Mouse (Mus musculus) testis, postnatal 10 days (tissue): ENCODE results near the gene Prame.
A peak's percentile ranks its signal among the peaks of the same experiment; 100 is the strongest.
"Not testable (repeated sequence)": the region's sequence is repeated elsewhere in the genome, so short reads cannot be mapped to it uniquely, and the experiment has no call there.

Experiments
- DNase-seq: peaks from one replicate; pipeline ENCODE4 v3.0.0; 2021; ENCODE audit warnings: low spot score

Prame gene

GRCm38 (mm10) chrX:135627605-135628004 is at the start of gene Prame:
Gene Prame (minus strand): TSS chrX:135627705.
- DNase-seq: no peak

DNA sequence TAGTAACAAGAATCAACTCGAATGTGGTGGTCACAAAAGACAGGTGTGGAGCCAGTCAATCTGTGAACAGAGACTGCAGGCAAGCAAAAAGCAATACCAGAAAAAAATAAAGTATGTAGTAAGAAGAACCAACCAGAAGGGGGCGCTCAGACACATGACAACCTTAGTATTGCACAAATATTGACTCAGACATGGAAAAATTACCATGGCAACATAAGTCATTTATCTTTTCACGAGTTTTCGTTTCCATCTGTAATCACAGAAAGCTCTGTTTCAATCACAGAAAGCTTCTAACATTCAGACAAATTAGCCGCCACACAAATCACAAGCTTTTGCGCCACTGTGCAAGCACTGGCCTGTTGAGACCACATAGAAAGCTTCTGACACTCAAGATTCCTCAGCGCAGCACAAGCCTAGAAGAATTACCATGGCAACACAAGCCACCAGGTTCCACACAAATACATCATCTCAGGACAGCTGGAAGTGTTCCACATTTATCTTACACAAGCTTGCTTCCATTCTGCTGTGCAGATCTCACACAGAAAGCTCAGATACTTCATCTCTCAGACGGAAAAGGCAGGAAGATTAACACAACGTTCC is 24.8 kb upstream of the Prame start:
- peak; percentile 48 for DNase-seq

GRCm38 (mm10) chrX:135601298-135602029 is 26.0 kb downstream of the Prame start:
- DNase-seq: not testable (repeated sequence)

DNA sequence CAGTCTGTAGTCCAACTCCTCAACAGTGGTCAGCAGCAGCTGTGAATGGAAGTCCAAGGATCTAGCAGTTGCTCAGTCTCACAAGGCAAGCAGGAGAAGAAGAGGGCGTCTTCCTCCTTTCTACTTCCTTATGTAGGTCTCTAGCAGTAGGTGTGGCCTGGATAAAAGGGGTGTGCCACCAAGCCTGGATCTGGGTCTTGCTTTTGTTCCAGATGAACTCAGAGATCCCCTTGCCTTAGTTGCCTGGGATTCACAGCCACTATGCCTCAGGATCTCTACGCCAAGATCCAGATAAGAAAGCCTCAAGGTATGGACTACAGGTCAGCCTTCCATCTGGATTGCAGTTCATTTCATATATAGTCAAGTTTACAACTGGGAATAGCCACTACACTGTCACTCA is 28.8 kb downstream of the Prame start, which contains the start of gene Nxf7:
Gene Nxf7 (minus strand): TSS at position 101 of the 400 bp plus-strand sequence.
- no peak for DNase-seq

DNA sequence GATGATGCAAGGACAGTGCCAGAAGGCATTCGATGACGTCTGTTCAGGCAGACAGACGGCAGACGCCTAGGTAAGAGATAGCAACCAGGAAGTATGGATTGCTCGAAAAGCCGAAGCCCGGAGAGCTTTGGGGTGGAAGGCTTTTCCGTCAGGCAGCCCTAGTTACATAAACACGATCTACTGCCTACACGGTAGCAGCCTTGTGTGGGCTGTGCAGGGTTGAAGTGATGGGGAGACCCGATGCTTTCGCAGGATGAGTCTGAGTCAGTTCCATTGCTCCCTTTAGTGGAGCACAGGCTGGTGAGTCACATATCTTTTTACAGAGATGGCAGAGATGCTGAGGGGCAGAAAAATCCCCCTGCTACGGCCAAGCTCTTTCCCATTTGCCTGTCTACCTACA is 29.4 kb downstream of the Prame start:
- no peak for DNase-seq

- DNase-seq: no peak
Measured at GRCm38 (mm10) chrX:135576412-135576811, 51.1 kb downstream of the Prame start.

- not testable (repeated sequence) for DNase-seq
Measured at GRCm38 (mm10) chrX:135574958-135575628, 52.4 kb downstream of the Prame start.

DNA sequence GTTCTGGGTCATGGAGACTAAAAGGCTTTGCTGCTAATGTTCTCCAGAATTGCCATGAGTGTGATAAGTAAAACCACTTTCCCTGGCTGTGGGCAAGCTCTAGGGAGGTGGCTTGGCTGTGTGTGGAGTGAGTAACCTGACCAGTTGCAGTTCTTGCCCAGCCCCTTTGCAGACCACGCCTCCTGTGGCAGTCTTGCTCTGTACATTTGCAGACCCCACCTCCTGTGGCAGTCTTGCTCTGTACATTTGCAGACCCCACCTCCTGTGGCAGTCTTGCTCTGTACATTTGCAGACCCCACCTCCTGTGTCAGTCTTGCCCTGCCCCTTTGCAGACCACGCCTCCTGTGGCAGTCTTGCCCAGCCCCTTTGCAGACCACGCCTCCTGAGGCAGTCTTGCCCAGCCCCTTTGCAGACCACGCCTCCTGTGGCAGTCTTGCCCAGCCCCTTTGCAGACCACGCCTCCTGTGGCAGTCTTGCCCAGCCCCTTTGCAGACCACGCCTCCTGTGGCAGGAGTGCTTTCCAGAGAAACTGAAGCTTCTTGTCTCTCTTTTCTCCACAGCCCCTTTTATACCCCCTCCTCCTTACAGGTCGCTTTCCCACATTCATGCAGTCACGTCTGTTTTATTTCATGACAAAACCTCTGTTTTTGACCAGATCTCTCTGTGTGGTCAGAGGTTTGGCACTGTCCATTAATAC is 53.1 kb downstream of the Prame start:
- peak; percentile 42 for DNase-seq

DNA sequence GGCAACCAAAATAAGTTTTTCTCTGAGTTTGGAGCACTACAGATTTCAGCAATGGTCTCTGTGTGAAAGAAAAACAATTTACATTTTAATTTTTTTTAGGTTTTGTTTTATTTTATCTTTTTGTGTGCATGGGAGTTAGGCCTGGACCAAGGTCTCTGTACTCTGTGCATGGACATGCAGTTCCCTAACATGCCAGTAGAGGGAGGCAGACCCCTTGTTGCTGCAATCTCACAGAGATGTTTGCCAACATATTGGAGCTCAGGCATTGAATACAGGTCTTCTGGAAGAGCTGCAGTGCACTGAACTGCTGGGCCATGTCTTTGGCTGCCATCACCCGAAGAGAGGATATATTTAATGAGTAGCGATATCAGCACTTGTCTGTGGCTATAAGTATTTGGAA is 58.0 kb downstream of the Prame start:
- peak; percentile 78 for DNase-seq

GRCm38 (mm10) chrX:135564934-135565333 is 62.6 kb downstream of the Prame start:
- DNase-seq: not testable (repeated sequence)
